Mouse (Mus musculus) heart, postnatal 0 days (tissue): ENCODE measurements around the gene Snip1. TPM values are rescaled to one million over a fixed set of nuclear protein-coding genes. Genes with fewer than 3 reads are reported as not detected.

ENCODE experiments used
- ATAC-seq: fragments of 200-750 bp; cut with Nextera tagmentation; 2 replicates; pipeline ENCODE4 v1.8.0; 2017; ENCODE audit warnings: low read depth, moderate number of reproducible peaks, moderate library complexity; ENCODE audit not compliant: insufficient read depth
- DNase-seq: peaks from one replicate; pipeline ENCODE4 v3.0.0-alpha.2; 2016; ENCODE audit warnings: low spot score
- H3K27ac ChIP-seq: fragments of 300-500 bp; sonication (generic); 2 replicates; pipeline ENCODE4 v1.5.1; 2014; ENCODE audit warnings: low read depth, mild to moderate bottlenecking
- H3K27me3 ChIP-seq: fragments of 300-500 bp; sonication (generic); 2 replicates; pipeline ENCODE4 v1.6.1; 2014; ENCODE audit warnings: low read length, mixed read lengths; ENCODE audit not compliant: control insufficient read depth, insufficient read depth
- H3K36me3 ChIP-seq: fragments of 300-500 bp; sonication (generic); replicated peaks from 2 replicates; pipeline ENCODE4 v1.6.1; 2014; ENCODE audit warnings: low read length, mixed read lengths; ENCODE audit not compliant: control insufficient read depth, insufficient read depth
- H3K4me1 ChIP-seq: fragments of 300-500 bp; sonication (generic); 2 replicates; pipeline ENCODE4 v1.6.1; 2014; ENCODE audit warnings: antibody characterized with exemption; ENCODE audit not compliant: control insufficient read depth, insufficient read depth
- H3K4me2 ChIP-seq: fragments of 300-500 bp; sonication (generic); 2 replicates; pipeline ENCODE4 v1.6.1; 2014; ENCODE audit warnings: low read depth, mild to moderate bottlenecking, low read length, moderate library complexity
- H3K4me3 ChIP-seq: fragments of 300-500 bp; sonication (generic); 2 replicates; pipeline ENCODE4 v1.5.1; 2014; ENCODE audit warnings: low read depth, low read length
- H3K9ac ChIP-seq: fragments of 300-500 bp; sonication (generic); replicated peaks from 2 replicates; pipeline ENCODE4 v1.6.1; 2014; ENCODE audit warnings: low read depth, low read length, mixed read lengths
- H3K9me3 ChIP-seq: fragments of 300-500 bp; sonication (generic); replicated peaks from 2 replicates; pipeline ENCODE4 v1.6.1; 2016; ENCODE audit warnings: low read length; ENCODE audit not compliant: control insufficient read depth
- CTCF ChIP-seq: IDR thresholded peaks from 2 replicates; pipeline ENCODE4 v1.5.1; 2016; ENCODE audit warnings: antibody characterized with exemption, control low read depth, low read depth
- EP300 ChIP-seq: IDR thresholded peaks from 2 replicates; pipeline ENCODE4 v1.6.1; 2016; ENCODE audit warnings: antibody characterized with exemption, low read depth
- WGBS: fragments of 180-500 bp; shearing (Covaris S2); extraction: QIAGEN DNeasy Blood & Tissue Kit; methylation state at CpG from one replicate; pipeline ENCODE4 v1.1.7; 2014; 5-methylcytosine and 5-hydroxymethylcytosine counted together
- polyA plus RNA-seq: library from polyadenylated mRNA; unstranded; fragments of >200 nt; fragmentation: Nextera tagmentation; extraction: Ambion mirVana; gene quantifications from 2 replicates; pipeline ENCODE4 v1.2.1, GENCODE M21; 2015
- total RNA-seq: library from RNA; depleted of rRNA; stranded (reverse); fragments of >200 nt; gene quantifications from 2 replicates; pipeline ENCODE4 v1.2.3, GENCODE M21; 2014; ENCODE audit warnings: low replicate concordance

Gene Snip1
- total and polyA plus RNA-seq, 2 experiments from 2014 or later, result 9.9 to 29.2 TPM

- ATAC-seq (no peak), DNase-seq (no peak)
- Histone ChIP-seq H3K27ac (no peak overlapping the region), H3K9ac (no peak overlapping the region), H3K4me1 (no peaks in the 10 kb centered on the region), H3K36me3 (peaks cover 95% of the 10 kb centered on the region), H3K27me3 (no peaks in the 10 kb centered on the region), H3K4me2 (no peak overlapping the region), H3K9me3 (no peaks in the 10 kb centered on the region), H3K4me3 (no peak overlapping the region)
- WGBS, result 84% methylated on average over 7 of the region's 7 CpGs
- TF ChIP-seq EP300 (no peak), CTCF (no peak)
Measured at GRCm38 (mm10) chr4:125044454-125044853, 22.0 kb upstream of the Snip1 start.

- no peak for DNase-seq
- no peak overlapping the region for H3K4me2 ChIP-seq
- no peaks in the 10 kb centered on the region for H3K9me3 ChIP-seq
- no peak overlapping the region for H3K4me3 ChIP-seq
- 0 out of 2 replicates have a peak, but pooled peaks have one; percentile 49 for ATAC-seq
- H3K36me3 ChIP-seq, result peaks cover 49% of the 10 kb centered on the region
- no peak overlapping the region for H3K27ac ChIP-seq
- no peak overlapping the region for H3K9ac ChIP-seq
- no peak for TF ChIP-seq EP300
- TF ChIP-seq CTCF, result no peak
- H3K4me1 ChIP-seq, result peaks cover 15% of the 10 kb centered on the region; the same call in 1 of the 2 replicates
- H3K27me3 ChIP-seq, result no peaks in the 10 kb centered on the region
- WGBS, result 61% methylated on average over 9 of the region's 9 CpGs
Measured at GRCm38 (mm10) chr4:125055385-125055784, 11.1 kb upstream of the Snip1 start.

GRCm38 (mm10) chr4:125056476-125056875, 10.0 kb upstream of the Snip1 start:
- peaks cover 15% of the 10 kb centered on the region; the same call in 1 of the 2 replicates for H3K4me1 ChIP-seq
- 90% methylated on average over 4 of the region's 4 CpGs for WGBS
- H3K27me3 ChIP-seq, result no peaks in the 10 kb centered on the region
- ATAC-seq, result no peak
- no peak overlapping the region for H3K4me2 ChIP-seq
- no peak overlapping the region for H3K27ac ChIP-seq
- no peak for TF ChIP-seq CTCF
- no peak for TF ChIP-seq EP300
- peaks cover 39% of the 10 kb centered on the region for H3K36me3 ChIP-seq
- DNase-seq, result no peak
- H3K9ac ChIP-seq, result no peak overlapping the region
- H3K4me3 ChIP-seq, result no peak overlapping the region
- no peaks in the 10 kb centered on the region for H3K9me3 ChIP-seq

- Histone ChIP-seq H3K27ac (no peak overlapping the region), H3K4me3 (no peak overlapping the region), H3K9ac (no peak overlapping the region), H3K4me1 (peaks cover 15% of the 10 kb centered on the region; the same call in 1 of the 2 replicates), H3K4me2 (no peak overlapping the region), H3K9me3 (no peaks in the 10 kb centered on the region), H3K36me3 (peaks cover 31% of the 10 kb centered on the region), H3K27me3 (no peaks in the 10 kb centered on the region)
- TF ChIP-seq CTCF, result no peak
- TF ChIP-seq EP300, result no peak
- DNase-seq (peak; percentile 25), ATAC-seq (no peak)
- 4% methylated on average over 3 of the region's 3 CpGs for WGBS
Measured at GRCm38 (mm10) chr4:125057273-125057672, 9.2 kb upstream of the Snip1 start.

- H3K9ac ChIP-seq, result no peak overlapping the region
- DNase-seq (no peak), ATAC-seq (no peak)
- H3K4me2 ChIP-seq, result no peak overlapping the region
- no peaks in the 10 kb centered on the region for H3K27me3 ChIP-seq
- TF ChIP-seq CTCF (no peak), EP300 (no peak)
- peaks cover 15% of the 10 kb centered on the region; the same call in 1 of the 2 replicates for H3K4me1 ChIP-seq
- no peaks in the 10 kb centered on the region for H3K9me3 ChIP-seq
- no peak overlapping the region for H3K4me3 ChIP-seq
- H3K27ac ChIP-seq, result no peak overlapping the region
- peaks cover 25% of the 10 kb centered on the region for H3K36me3 ChIP-seq
- 27% methylated on average over 5 of the region's 5 CpGs for WGBS
Measured at GRCm38 (mm10) chr4:125058033-125058432, 8.4 kb upstream of the Snip1 start.

- no peaks in the 10 kb centered on the region for H3K27me3 ChIP-seq
- H3K36me3 ChIP-seq, result peaks cover 15% of the 10 kb centered on the region
- H3K27ac ChIP-seq, result no peak overlapping the region
- TF ChIP-seq CTCF (peak; percentile 83), EP300 (no peak)
- WGBS, result 2% methylated on average over 8 of the region's 8 CpGs
- no peak overlapping the region for H3K9ac ChIP-seq
- peak; percentile 51 for DNase-seq
- H3K4me3 ChIP-seq, result no peak overlapping the region
- peak; percentile 75 for ATAC-seq
- peaks cover 15% of the 10 kb centered on the region; the same call in 1 of the 2 replicates for H3K4me1 ChIP-seq
- H3K9me3 ChIP-seq, result no peaks in the 10 kb centered on the region
- H3K4me2 ChIP-seq, result peak overlapping the region; percentile 30; the same call in 1 of the 2 replicates
Measured at GRCm38 (mm10) chr4:125059025-125059424, 7.4 kb upstream of the Snip1 start.
